ENCODE assay signal across 17 mouse cellular contexts in the genomic region with DNA sequence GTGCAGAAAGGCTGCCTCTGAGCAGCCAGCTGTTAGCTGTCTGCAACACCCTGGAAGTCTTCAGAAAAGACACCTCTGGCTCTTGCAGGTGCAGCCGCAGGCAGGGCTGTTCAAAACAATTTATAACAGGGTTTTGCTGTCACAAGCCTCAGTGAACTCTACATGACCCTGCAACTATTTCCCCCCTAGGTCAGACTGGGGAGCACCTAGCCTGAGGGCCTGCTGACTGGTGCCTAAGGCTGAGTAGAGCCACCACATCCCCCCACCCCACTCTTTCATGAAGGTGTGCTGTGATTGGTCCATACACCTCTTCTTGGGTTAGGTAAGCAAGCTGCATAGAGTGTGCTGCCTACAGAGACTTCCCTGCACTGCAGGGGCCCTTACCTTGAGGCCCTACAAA.
A peak's percentile ranks its signal among the peaks of the same experiment; 100 is the strongest.
DNase-seq lines count a peak whose midpoint lies in the region; ATAC-seq lines count a peak whose summit lies in the region.
"Had no signal": no experiment of that assay in that cellular context is flagged by ENCODE, and none has a peak within 500 bp of the region (broad histone marks: within the 10 kb centered on the region; RNA-seq: fewer than 3 reads in every experiment).

No protein-coding gene starts in this region.

- 76% methylated on average over 1 of the region's 1 CpGs for WGBS in forebrain, embryonic 11.5 days
- WGBS in forebrain, embryonic 15.5 days: 72% methylated on average over 1 of the region's 1 CpGs
- WGBS in limb, embryonic 11.5 days: 9% methylated on average over 1 of the region's 1 CpGs
- 83% methylated on average over 1 of the region's 1 CpGs for WGBS in midbrain, embryonic 15.5 days

- H3K36me3 ChIP-seq in forebrain, embryonic 11.5 days (ENCODE audit: control insufficient read depth, insufficient read depth, low read length): no peaks in the 10 kb centered on the region
- no peaks in the 10 kb centered on the region for H3K36me3 ChIP-seq in forebrain, embryonic 15.5 days
- H3K36me3 ChIP-seq in limb, embryonic 11.5 days (ENCODE audit: control insufficient read depth, insufficient read depth, low read length): no peaks in the 10 kb centered on the region
- H3K36me3 ChIP-seq in midbrain, embryonic 15.5 days (replicated peaks): no peaks in the 10 kb centered on the region
- H3K36me3 ChIP-seq: kidney, embryonic 15.5 days; limb, embryonic 15.5 days; midbrain, embryonic 12.5 days had no signal

- H3K27me3 ChIP-seq in forebrain, embryonic 11.5 days (ENCODE audit: control insufficient read depth, insufficient read depth, low read length): no peaks in the 10 kb centered on the region
- H3K27me3 ChIP-seq in forebrain, embryonic 15.5 days: no peaks in the 10 kb centered on the region
- no peaks in the 10 kb centered on the region for H3K27me3 ChIP-seq in limb, embryonic 11.5 days (ENCODE audit: control insufficient read depth, insufficient read depth, low read length)
- no peaks in the 10 kb centered on the region for H3K27me3 ChIP-seq in midbrain, embryonic 15.5 days (replicated peaks)
- H3K27me3 ChIP-seq: kidney, embryonic 15.5 days; limb, embryonic 15.5 days; midbrain, embryonic 12.5 days had no signal

- H3K9ac ChIP-seq in forebrain, embryonic 11.5 days (ENCODE audit: low read length): no peak overlapping the region
- H3K9ac ChIP-seq in forebrain, embryonic 15.5 days (replicated peaks): no peak overlapping the region
- H3K9ac ChIP-seq in limb, embryonic 11.5 days (ENCODE audit: low read length): no peak overlapping the region
- H3K9ac ChIP-seq in midbrain, embryonic 15.5 days: no peak overlapping the region
- H3K9ac ChIP-seq: kidney, embryonic 15.5 days; limb, embryonic 15.5 days; midbrain, embryonic 12.5 days had no signal

- H3K27ac ChIP-seq in forebrain, embryonic 11.5 days (ENCODE audit: low read depth, low read length): no peak overlapping the region
- H3K27ac ChIP-seq in forebrain, embryonic 15.5 days (replicated peaks): no peak overlapping the region
- no peak overlapping the region for H3K27ac ChIP-seq in limb, embryonic 11.5 days (replicated peaks; ENCODE audit: low read depth, low read length)
- no peak overlapping the region for H3K27ac ChIP-seq in midbrain, embryonic 15.5 days
- H3K27ac ChIP-seq: kidney, embryonic 15.5 days; limb, embryonic 15.5 days; midbrain, embryonic 12.5 days had no signal

- H3K9me3 ChIP-seq in forebrain, embryonic 11.5 days (ENCODE audit: control insufficient read depth, low read length): no peaks in the 10 kb centered on the region
- H3K9me3 ChIP-seq in forebrain, embryonic 15.5 days: no peaks in the 10 kb centered on the region
- H3K9me3 ChIP-seq in limb, embryonic 11.5 days (ENCODE audit: control insufficient read depth, low read length): no peaks in the 10 kb centered on the region
- no peaks in the 10 kb centered on the region for H3K9me3 ChIP-seq in midbrain, embryonic 15.5 days
- H3K9me3 ChIP-seq: kidney, embryonic 15.5 days; limb, embryonic 15.5 days; midbrain, embryonic 12.5 days had no signal

- H3K4me2 ChIP-seq in forebrain, embryonic 11.5 days (ENCODE audit: low read depth, low read length, severe bottlenecking): no peak overlapping the region
- no peak overlapping the region for H3K4me2 ChIP-seq in forebrain, embryonic 15.5 days (replicated peaks)
- no peak overlapping the region for H3K4me2 ChIP-seq in limb, embryonic 11.5 days (ENCODE audit: low read depth, severe bottlenecking)
- no peak overlapping the region for H3K4me2 ChIP-seq in midbrain, embryonic 15.5 days
- H3K4me2 ChIP-seq: kidney, embryonic 15.5 days; limb, embryonic 15.5 days; midbrain, embryonic 12.5 days had no signal

- H3K4me3 ChIP-seq in forebrain, embryonic 11.5 days (ENCODE audit: low read depth, low read length): no peak overlapping the region
- H3K4me3 ChIP-seq in forebrain, embryonic 15.5 days: no peak overlapping the region
- H3K4me3 ChIP-seq in limb, embryonic 11.5 days (ENCODE audit: low read depth, low read length): no peak overlapping the region
- H3K4me3 ChIP-seq in midbrain, embryonic 15.5 days: no peak overlapping the region
- H3K4me3 ChIP-seq: kidney, embryonic 15.5 days; limb, embryonic 15.5 days; midbrain, embryonic 12.5 days; myocyte had no signal

- DNase-seq in forebrain, embryonic 11.5 days (ENCODE audit: low spot score): peak; percentile 34
- peak; percentile 29 for DNase-seq in WW6 (ENCODE audit: low read depth, low spot score)
- peak; percentile 28 for DNase-seq in limb, embryonic 11.5 days (ENCODE audit: low spot score)
- peak; percentile 35 for DNase-seq in thymus, postnatal 14 days
- DNase-seq in kidney, postnatal 36 days: no peak
- no peak for DNase-seq in spleen, adult 18-20 months
- DNase-seq: cerebellum, adult 11-12 months; gastrocnemius, postnatal 10 days; lung, adult 18-20 months; lung, postnatal 4 days had no signal

- H3K4me1 ChIP-seq in forebrain, embryonic 11.5 days (replicated peaks; ENCODE audit: control insufficient read depth, insufficient read depth, low read length): no peaks in the 10 kb centered on the region
- H3K4me1 ChIP-seq in forebrain, embryonic 15.5 days: no peaks in the 10 kb centered on the region
- H3K4me1 ChIP-seq in limb, embryonic 11.5 days (ENCODE audit: control insufficient read depth, insufficient read depth, low read length): 0 out of 2 replicates have a peak, but pooled peaks cover 4% of the 10 kb centered on the region
- no peaks in the 10 kb centered on the region for H3K4me1 ChIP-seq in midbrain, embryonic 15.5 days
- H3K4me1 ChIP-seq: limb, embryonic 15.5 days; midbrain, embryonic 12.5 days had no signal

- no peak for ATAC-seq in forebrain, embryonic 11.5 days (replicated peaks; ENCODE audit: low FRiP score)
- ATAC-seq in forebrain, embryonic 15.5 days (replicated peaks): no peak
- ATAC-seq in limb, embryonic 11.5 days (ENCODE audit: insufficient number of reproducible peaks, low FRiP score, low TSS enrichment, low read depth): 0 out of 2 replicates have a peak, but pooled peaks have one; percentile 17
- ATAC-seq in midbrain, embryonic 15.5 days (replicated peaks): no peak
- ATAC-seq: forebrain, embryonic 14.5 days had no signal

Comparison
In these comparisons a context has a peak if more than half of its experiments do, and no peak if none do; other contexts are left out.
1. DNase-seq: peak in forebrain, embryonic 11.5 days (single experiment), WW6 (single experiment), limb, embryonic 11.5 days (single experiment) and thymus, postnatal 14 days (single experiment); none in kidney, postnatal 36 days (0 of 2) and spleen, adult 18-20 months (0 of 2).